Mouse (Mus musculus) liver, embryonic 11.5 days (tissue): ENCODE measurements at regions not wholly inside any gene's neighbourhood (a gene's known extent, or its start where the extent isn't known, plus 50 kb on each side); places are given as distances from the start of the nearest gene placed in this dataset.

Experiments
- ATAC-seq: fragments of 200-750 bp; cut with Nextera tagmentation; replicated peaks from 2 replicates; pipeline ENCODE4 v1.8.0; 2017; ENCODE audit warnings: moderate number of reproducible peaks, mild to moderate bottlenecking, moderate TSS enrichment, moderate library complexity; ENCODE audit not compliant: low FRiP score
- DNase-seq: peaks from one replicate; pipeline ENCODE4 v3.0.0-alpha.2; 2017; ENCODE audit warnings: low spot score
- H3K27ac ChIP-seq: fragments of 300-500 bp; sonication (generic); 2 replicates; pipeline ENCODE4 v1.5.1; 2014; ENCODE audit warnings: mild to moderate bottlenecking, low read depth, low read length, control low read depth
- H3K27me3 ChIP-seq: fragments of 300-500 bp; sonication (generic); replicated peaks from 2 replicates; pipeline ENCODE4 v1.6.1; 2014; ENCODE audit warnings: low read length, mixed read lengths; ENCODE audit not compliant: control insufficient read depth, insufficient read depth
- H3K36me3 ChIP-seq: fragments of 300-500 bp; sonication (generic); 2 replicates; pipeline ENCODE4 v1.6.1; 2014; ENCODE audit warnings: mild to moderate bottlenecking, low read length, moderate library complexity, mixed read lengths; ENCODE audit not compliant: control insufficient read depth, insufficient read depth
- H3K4me1 ChIP-seq: fragments of 300-500 bp; sonication (generic); replicated peaks from 2 replicates; pipeline ENCODE4 v1.6.1; 2014; ENCODE audit warnings: low read length, mixed read lengths; ENCODE audit not compliant: control insufficient read depth, insufficient read depth
- H3K4me2 ChIP-seq: fragments of 300-500 bp; sonication (generic); 2 replicates; pipeline ENCODE4 v1.6.1; 2014; ENCODE audit warnings: mild to moderate bottlenecking, control low read depth, moderate library complexity
- H3K4me3 ChIP-seq: fragments of 300-500 bp; sonication (generic); 2 replicates; pipeline ENCODE4 v1.5.1; 2014; ENCODE audit warnings: low read depth, low read length, control low read depth
- H3K9ac ChIP-seq: fragments of 300-500 bp; sonication (generic); 2 replicates; pipeline ENCODE4 v1.6.1; 2014; ENCODE audit warnings: low read depth, low read length, control low read depth
- H3K9me3 ChIP-seq: fragments of 300-500 bp; sonication (generic); 2 replicates; pipeline ENCODE4 v1.6.1; 2016; ENCODE audit warnings: low read length, inconsistent platforms, mixed read lengths; ENCODE audit not compliant: control insufficient read depth
- WGBS: fragments of 180-500 bp; shearing (Covaris S2); extraction: QIAGEN DNeasy Blood & Tissue Kit; methylation state at CpG from one replicate; pipeline ENCODE4 v1.1.7; 2014; 5-methylcytosine and 5-hydroxymethylcytosine counted together

DNA sequence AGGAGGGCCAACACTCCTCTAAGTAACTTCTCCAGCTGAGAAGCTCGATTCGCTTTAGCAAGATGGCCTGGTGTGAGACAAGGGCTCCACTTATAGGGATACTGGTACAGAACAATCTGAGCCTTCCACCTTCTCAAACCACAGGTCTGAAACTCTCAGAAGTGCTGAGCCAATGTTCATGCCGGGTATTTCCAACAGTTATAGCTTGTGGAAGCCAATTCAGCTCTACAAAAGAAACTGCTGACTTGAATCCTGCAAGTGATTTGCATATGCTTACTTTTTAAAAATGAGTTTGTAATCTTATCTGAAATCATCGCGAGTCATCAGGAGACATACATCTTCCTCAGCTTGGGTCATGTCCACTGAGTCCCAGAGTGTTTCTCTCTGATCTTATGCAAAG lies 273.2 kb downstream of the Car8 start:
- no peak for ATAC-seq
- H3K36me3 ChIP-seq, result no peaks in the 10 kb centered on the region

DNA sequence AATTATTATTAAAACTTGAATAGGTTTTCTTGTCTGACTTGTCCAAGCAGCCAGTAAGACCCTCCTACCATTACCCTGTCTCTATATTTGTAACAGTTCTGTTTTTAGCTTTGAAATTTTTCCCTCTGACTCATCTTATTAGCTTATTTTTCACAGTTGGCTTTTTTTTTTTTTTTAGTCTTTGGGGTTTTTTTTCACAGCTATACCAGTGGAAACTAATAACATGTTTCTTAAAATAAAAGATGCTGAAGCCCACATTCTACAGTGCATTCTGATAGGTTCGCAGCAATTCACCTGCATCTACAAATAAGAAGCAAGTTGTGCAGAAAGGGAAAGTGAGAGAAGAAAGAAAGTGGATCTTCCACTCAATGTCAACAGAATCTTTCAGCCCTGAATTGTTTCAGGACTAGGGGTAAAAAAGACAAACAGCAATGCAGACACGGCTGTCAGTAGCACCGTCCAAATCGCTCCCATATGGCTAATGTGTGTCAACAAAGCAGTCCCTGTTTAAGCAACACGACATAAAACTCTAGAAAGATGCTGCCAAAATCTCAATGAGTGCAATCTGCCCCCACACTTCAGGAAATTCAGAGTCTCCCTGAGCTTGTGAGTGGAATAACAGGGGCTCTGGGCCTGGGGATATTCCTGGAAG lies 277.2 kb downstream of the Car8 start:
- no peak overlapping the region for H3K9ac ChIP-seq
- ATAC-seq (no peak), DNase-seq (no peak)
- H3K4me2 ChIP-seq, result no peak overlapping the region
- H3K27me3 ChIP-seq, result no peaks in the 10 kb centered on the region
- H3K27ac ChIP-seq, result no peak overlapping the region
- no peaks in the 10 kb centered on the region for H3K4me1 ChIP-seq
- H3K36me3 ChIP-seq, result no peaks in the 10 kb centered on the region
- no peaks in the 10 kb centered on the region for H3K9me3 ChIP-seq
- WGBS, result 76% methylated on average over 5 of the region's 5 CpGs
- no peak overlapping the region for H3K4me3 ChIP-seq

More for the DNA sequence above, 273.2 kb downstream of the Car8 start:
- Histone ChIP-seq H3K9ac (no peak overlapping the region), H3K27ac (no peak overlapping the region), H3K4me3 (no peak overlapping the region), H3K4me1 (no peaks in the 10 kb centered on the region), H3K9me3 (no peaks in the 10 kb centered on the region), H3K4me2 (no peak overlapping the region), H3K27me3 (no peaks in the 10 kb centered on the region)
- 80% methylated on average over 5 of the region's 5 CpGs for whole genome bisulfite sequencing
- DNase-seq, result no peak

DNA sequence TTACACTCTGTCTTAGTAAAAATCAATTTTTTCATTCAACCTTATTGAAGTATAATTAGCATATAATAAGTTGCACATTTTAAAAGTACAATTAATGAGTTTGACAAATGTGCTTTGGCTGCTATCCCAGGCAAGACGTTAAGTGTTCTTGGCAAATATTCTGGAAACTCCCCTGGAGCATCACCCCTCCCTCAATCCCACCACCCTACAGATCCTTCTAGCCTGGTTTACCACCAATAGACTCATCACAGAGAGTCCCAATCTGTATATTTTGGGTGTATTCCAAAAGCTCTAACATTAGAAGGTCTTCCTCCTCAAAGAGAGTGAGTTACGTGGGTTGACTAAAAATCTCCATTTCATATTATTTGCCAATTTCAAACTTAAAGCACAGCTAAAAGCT lies 278.5 kb downstream of the Car8 start:
- H3K9me3 ChIP-seq, result no peaks in the 10 kb centered on the region
- DNase-seq (no peak), ATAC-seq (no peak)

DNA sequence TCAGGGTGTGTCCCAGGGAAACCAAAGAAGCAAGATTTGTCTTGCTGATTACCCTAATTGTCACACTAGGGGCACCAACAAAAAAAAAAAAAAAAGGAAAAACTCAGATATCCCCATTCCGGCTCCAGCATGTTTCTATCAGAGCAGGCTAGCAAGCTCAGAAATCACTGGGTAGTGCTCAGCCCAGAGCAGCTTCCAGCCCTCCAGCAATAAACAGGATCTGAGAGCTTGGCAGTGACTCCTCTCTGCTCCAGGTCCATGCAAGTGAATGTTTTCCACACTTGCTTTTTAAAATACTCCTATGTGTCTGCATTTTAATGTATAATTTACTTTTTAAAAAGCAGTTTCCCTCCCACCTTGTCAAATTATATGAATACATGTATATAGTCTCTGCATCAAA lies 290.8 kb downstream of the Car8 start:
- no peak overlapping the region for H3K9ac ChIP-seq
- no peaks in the 10 kb centered on the region for H3K27me3 ChIP-seq
- no peaks in the 10 kb centered on the region for H3K36me3 ChIP-seq
- no peak overlapping the region for H3K27ac ChIP-seq
- no peak for DNase-seq
- ATAC-seq, result no peak
- H3K9me3 ChIP-seq, result no peaks in the 10 kb centered on the region
- no peak overlapping the region for H3K4me3 ChIP-seq
- no peaks in the 10 kb centered on the region for H3K4me1 ChIP-seq
- WGBS, result 35% methylated on average over 1 of the region's 1 CpGs
- H3K4me2 ChIP-seq, result no peak overlapping the region

More for the DNA sequence above, 278.5 kb downstream of the Car8 start:
- H3K4me3 ChIP-seq, result no peak overlapping the region
- WGBS, result 79% methylated on average over 2 of the region's 2 CpGs
- no peaks in the 10 kb centered on the region for H3K27me3 ChIP-seq
- no peak overlapping the region for H3K27ac ChIP-seq
- no peaks in the 10 kb centered on the region for H3K36me3 ChIP-seq
- H3K4me2 ChIP-seq, result no peak overlapping the region
- H3K4me1 ChIP-seq, result no peaks in the 10 kb centered on the region
- H3K9ac ChIP-seq, result no peak overlapping the region

DNA sequence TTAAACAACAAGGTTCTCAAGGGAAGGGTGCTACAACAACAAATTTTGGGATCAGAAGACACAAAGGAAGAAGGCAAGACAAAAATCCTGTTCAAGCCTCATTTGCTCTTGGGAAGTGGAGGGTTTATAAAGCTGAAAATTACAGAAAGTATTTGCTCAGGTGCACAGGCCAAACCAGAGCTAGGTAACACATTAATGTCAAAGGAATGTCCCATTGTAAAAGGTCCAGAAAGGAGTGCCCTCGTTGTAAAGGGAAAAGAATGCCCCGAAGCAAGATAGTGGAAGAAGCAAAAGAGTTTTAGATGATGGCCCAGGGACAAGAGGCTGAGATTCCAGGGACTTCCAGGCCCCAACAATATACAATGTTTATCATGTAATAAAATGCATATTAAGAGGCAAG lies 317.3 kb downstream of the Car8 start:
- DNase-seq (no peak), ATAC-seq (no peak)
- Histone ChIP-seq H3K4me1 (no peaks in the 10 kb centered on the region), H3K9me3 (no peaks in the 10 kb centered on the region), H3K27ac (no peak overlapping the region), H3K4me2 (no peak overlapping the region), H3K27me3 (no peaks in the 10 kb centered on the region), H3K36me3 (no peaks in the 10 kb centered on the region), H3K4me3 (no peak overlapping the region), H3K9ac (no peak overlapping the region)
- WGBS, result 68% methylated on average over 2 of the region's 2 CpGs

DNA sequence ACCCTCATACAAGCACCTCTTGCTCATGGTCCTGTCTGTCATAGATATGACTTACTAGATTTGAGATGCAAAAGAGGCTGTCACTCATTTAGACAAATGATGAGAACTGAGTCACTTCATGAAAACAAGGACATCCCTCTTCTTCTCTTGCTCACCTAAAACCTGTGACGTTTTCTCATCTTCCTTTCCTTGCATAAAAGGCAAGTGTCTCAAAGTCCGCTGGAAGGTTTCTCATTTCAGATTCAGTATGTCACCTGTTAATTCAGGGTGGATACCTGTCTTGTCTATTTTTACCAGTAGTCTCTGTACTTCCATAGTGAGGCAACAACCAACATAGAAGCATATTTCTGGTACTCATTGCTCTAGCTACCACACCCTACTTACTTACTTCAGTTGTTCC lies 325.6 kb downstream of the Car8 start:
- WGBS, result 83% methylated on average over 2 of the region's 2 CpGs
- H3K9me3 ChIP-seq, result no peaks in the 10 kb centered on the region
- DNase-seq (no peak), ATAC-seq (no peak)
- no peaks in the 10 kb centered on the region for H3K27me3 ChIP-seq
- no peak overlapping the region for H3K9ac ChIP-seq
- no peak overlapping the region for H3K4me2 ChIP-seq
- no peak overlapping the region for H3K4me3 ChIP-seq
- no peaks in the 10 kb centered on the region for H3K36me3 ChIP-seq
- no peak overlapping the region for H3K27ac ChIP-seq
- no peaks in the 10 kb centered on the region for H3K4me1 ChIP-seq

DNA sequence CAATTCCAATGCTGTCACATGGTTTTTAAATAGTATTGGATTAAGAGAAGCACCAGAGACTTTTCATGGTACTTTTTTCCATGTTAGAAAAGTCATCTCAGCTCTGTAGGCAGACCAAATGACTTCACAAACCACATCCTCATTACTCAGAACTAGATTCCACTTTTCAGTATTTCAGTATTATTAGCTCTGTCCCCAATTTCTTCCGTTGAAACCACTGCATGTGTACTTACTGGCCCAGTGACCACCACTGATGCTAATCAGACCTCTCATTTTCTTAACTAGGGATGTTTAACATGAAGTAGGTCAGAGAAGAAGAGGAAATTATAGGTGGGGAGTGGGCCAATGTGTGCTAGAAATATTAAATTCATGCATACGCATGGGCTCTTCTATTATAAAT lies 326.2 kb downstream of the Car8 start:
- ATAC-seq, result no peak
- no peak overlapping the region for H3K4me2 ChIP-seq
- H3K27me3 ChIP-seq, result no peaks in the 10 kb centered on the region
- no peak overlapping the region for H3K9ac ChIP-seq
- no peaks in the 10 kb centered on the region for H3K4me1 ChIP-seq
- WGBS, result 71% methylated on average over 2 of the region's 2 CpGs
- no peaks in the 10 kb centered on the region for H3K36me3 ChIP-seq
- no peaks in the 10 kb centered on the region for H3K9me3 ChIP-seq
- H3K4me3 ChIP-seq, result no peak overlapping the region
- no peak for DNase-seq
- H3K27ac ChIP-seq, result no peak overlapping the region

DNA sequence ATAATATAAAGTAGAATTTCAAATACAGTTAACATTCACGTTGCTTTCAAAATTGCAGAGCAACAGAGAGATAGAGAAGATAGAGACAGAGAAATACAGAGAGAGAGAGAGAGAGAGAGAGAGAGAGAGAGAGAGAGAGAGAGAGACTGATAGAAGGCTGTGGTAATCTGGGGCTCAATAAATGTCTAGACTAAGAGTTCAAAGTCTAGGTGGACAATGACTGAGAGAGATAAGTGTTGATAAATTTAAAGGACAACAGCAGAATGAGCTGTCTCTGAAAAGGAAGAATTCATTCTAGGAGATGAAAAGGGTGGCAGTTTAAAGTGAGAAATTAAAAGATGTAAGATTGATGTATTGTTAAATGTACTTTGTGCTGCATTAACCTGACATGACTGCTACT lies 335.7 kb downstream of the Car8 start:
- Histone ChIP-seq H3K27ac (no peak overlapping the region), H3K9ac (no peak overlapping the region), H3K9me3 (no peaks in the 10 kb centered on the region), H3K4me2 (no peak overlapping the region), H3K4me3 (no peak overlapping the region), H3K36me3 (no peaks in the 10 kb centered on the region), H3K4me1 (no peaks in the 10 kb centered on the region), H3K27me3 (no peaks in the 10 kb centered on the region)
- no peak for DNase-seq
- WGBS, result 55% methylated on average over 1 of the region's 1 CpGs
- ATAC-seq, result no peak

DNA sequence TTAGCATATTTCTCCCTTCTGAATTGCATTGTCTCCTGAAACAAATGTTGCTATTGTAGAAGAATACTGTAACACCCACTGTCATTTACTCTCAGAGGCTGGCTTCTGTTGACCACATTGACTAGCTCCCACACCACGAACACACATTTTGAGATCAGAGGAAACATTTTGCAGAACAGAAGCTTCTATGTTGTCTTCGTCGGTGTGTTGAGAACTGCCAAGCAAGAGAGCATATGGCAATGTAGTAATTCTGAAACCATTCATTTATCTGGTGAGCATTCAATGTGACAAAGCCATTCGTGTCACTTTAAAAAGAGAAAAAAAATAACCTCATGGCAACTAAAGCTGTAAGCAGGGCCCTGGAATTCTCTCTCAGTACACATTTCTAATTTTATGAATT lies 343.9 kb downstream of the Car8 start:
- ATAC-seq (no peak), DNase-seq (no peak)
- Histone ChIP-seq H3K27ac (no peak overlapping the region), H3K9me3 (no peaks in the 10 kb centered on the region), H3K9ac (no peak overlapping the region), H3K36me3 (no peaks in the 10 kb centered on the region), H3K4me2 (no peak overlapping the region), H3K4me1 (no peaks in the 10 kb centered on the region), H3K4me3 (no peak overlapping the region), H3K27me3 (no peaks in the 10 kb centered on the region)
- 84% methylated on average over 4 of the region's 4 CpGs for WGBS
